Mouse (Mus musculus) c-Kit-positive CD71-positive TER-119-positive erythroid progenitor cells, embryonic 14.5 days (primary cell): ENCODE measurements at regions not wholly inside any gene's neighbourhood (a gene's known extent, or its start where the extent isn't known, plus 50 kb on each side); places are given as distances from the start of the nearest gene placed in this dataset.

ENCODE experiments used
- DNase-seq: peaks from one replicate; pipeline ENCODE4 v3.0.0-alpha.2; 2013; ENCODE audit warnings: low spot score

- no peak for DNase-seq
Measured at GRCm38 (mm10) chr16:30160399-30160798, 96.2 kb downstream of the Hes1 start.

- DNase-seq: no peak
Measured at GRCm38 (mm10) chr16:30163303-30163702, 99.1 kb downstream of the Hes1 start.

GRCm38 (mm10) chr16:30165667-30166180, 101.5 kb downstream of the Hes1 start:
- no peak for DNase-seq

GRCm38 (mm10) chr16:30171381-30172079, 95.8 kb downstream of the Cpn2 start:
- no peak for DNase-seq

- no peak for DNase-seq
Measured at GRCm38 (mm10) chr16:30172136-30172731, 95.1 kb downstream of the Cpn2 start.

GRCm38 (mm10) chr16:30172798-30173202, 94.5 kb downstream of the Cpn2 start:
- DNase-seq: no peak

- no peak for DNase-seq
Measured at GRCm38 (mm10) chr16:30173953-30174874, 93.1 kb downstream of the Cpn2 start.

- no peak for DNase-seq
Measured at GRCm38 (mm10) chr16:30176306-30176705, 91.0 kb downstream of the Cpn2 start.

- no peak for DNase-seq
Measured at GRCm38 (mm10) chr16:30177769-30178168, 89.5 kb downstream of the Cpn2 start.

- peak; percentile 21 for DNase-seq
Measured at GRCm38 (mm10) chr16:30178596-30178995, 88.7 kb downstream of the Cpn2 start.

- DNase-seq: no peak
Measured at GRCm38 (mm10) chr16:30179504-30179976, 87.8 kb downstream of the Cpn2 start.

GRCm38 (mm10) chr16:30181116-30181515, 86.2 kb downstream of the Cpn2 start:
- DNase-seq: no peak

GRCm38 (mm10) chr16:30184591-30185265, 82.6 kb downstream of the Cpn2 start:
- no peak for DNase-seq

- no peak for DNase-seq
Measured at GRCm38 (mm10) chr16:30185707-30186106, 81.6 kb downstream of the Cpn2 start.

GRCm38 (mm10) chr16:30186201-30186700, 81.0 kb downstream of the Cpn2 start:
- DNase-seq: no peak

GRCm38 (mm10) chr16:30186701-30187270, 80.5 kb downstream of the Cpn2 start:
- DNase-seq: no peak

GRCm38 (mm10) chr16:30187400-30187799, 79.9 kb downstream of the Cpn2 start:
- no peak for DNase-seq

- DNase-seq: peak; percentile 40
Measured at GRCm38 (mm10) chr16:30187907-30188414, 79.3 kb downstream of the Cpn2 start.

- DNase-seq: no peak
Measured at GRCm38 (mm10) chr16:30188769-30189430, 78.4 kb downstream of the Cpn2 start.

GRCm38 (mm10) chr16:30190351-30190750, 76.9 kb downstream of the Cpn2 start:
- no peak for DNase-seq
